ENCODE assay signal across 8 mouse cellular contexts in the genomic region with DNA sequence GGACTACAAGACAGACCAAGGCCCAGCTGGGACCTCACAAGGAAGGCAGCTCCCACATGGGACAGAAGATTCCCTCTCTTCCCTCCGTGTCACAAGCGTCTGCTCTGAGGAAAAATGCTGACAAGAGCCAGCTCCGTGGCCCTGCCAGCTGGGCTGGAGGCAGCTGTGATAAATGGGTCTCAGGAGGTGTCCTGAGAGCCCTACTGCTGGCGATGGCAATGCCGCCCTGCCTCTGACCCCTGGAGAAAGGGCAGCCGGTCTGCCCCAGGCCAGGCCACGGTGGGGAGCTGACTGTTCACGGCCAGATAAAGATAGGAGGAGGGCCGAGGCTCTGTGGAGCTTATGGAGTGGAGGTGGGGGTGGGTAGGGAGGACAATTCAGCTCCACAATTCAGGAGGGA.
A peak's percentile ranks its signal among the peaks of the same experiment; 100 is the strongest.
DNase-seq lines count a peak whose midpoint lies in the region; ATAC-seq and TF ChIP-seq lines count a peak whose summit lies in the region.

No protein-coding gene starts in this region.

- H3K36me3 ChIP-seq in liver, embryonic 16.5 days (ENCODE audit: control insufficient read depth, insufficient read depth) = no peaks in the 10 kb centered on the region
- H3K36me3 ChIP-seq in liver, postnatal 0 days (replicated peaks; ENCODE audit: insufficient read depth, low read length) = no peaks in the 10 kb centered on the region
- no peaks in the 10 kb centered on the region for H3K36me3 ChIP-seq in embryonic facial prominence, embryonic 10.5 days (replicated peaks)
- no peaks in the 10 kb centered on the region for H3K36me3 ChIP-seq in neural tube, embryonic 13.5 days

- ATAC-seq in liver, embryonic 16.5 days (ENCODE audit: low read depth) = no peak
- no peak for ATAC-seq in liver, postnatal 0 days
- no peak for ATAC-seq in neural tube, embryonic 13.5 days (ENCODE audit: low read depth)

- WGBS in liver, embryonic 16.5 days (ENCODE audit: insufficient replicate concordance) = 24% methylated on average over 9 of the region's 9 CpGs
- WGBS in liver, postnatal 0 days (ENCODE audit: insufficient replicate concordance) = 44% methylated on average over 9 of the region's 9 CpGs
- 4% methylated on average over 9 of the region's 9 CpGs for WGBS in embryonic facial prominence, embryonic 10.5 days
- 3% methylated on average over 9 of the region's 9 CpGs for WGBS in neural tube, embryonic 13.5 days

- H3K4me2 ChIP-seq in liver, embryonic 16.5 days (ENCODE audit: low read depth, low read length) = no peak overlapping the region
- H3K4me2 ChIP-seq in liver, postnatal 0 days (ENCODE audit: low read depth, low read length) = no peak overlapping the region
- H3K4me2 ChIP-seq in neural tube, embryonic 13.5 days = no peak overlapping the region

- intact Hi-C loops in heart, postnatal 10 days (cut with DNase I) = no loop called here

- H3K27me3 ChIP-seq in liver, embryonic 16.5 days (ENCODE audit: control insufficient read depth, insufficient read depth, low read depth, low read length) = no peaks in the 10 kb centered on the region
- no peaks in the 10 kb centered on the region for H3K27me3 ChIP-seq in liver, postnatal 0 days (ENCODE audit: insufficient read depth, low read length)
- H3K27me3 ChIP-seq in embryonic facial prominence, embryonic 10.5 days (replicated peaks; ENCODE audit: low read depth, poor library complexity, severe bottlenecking) = peaks cover 53% of the 10 kb centered on the region
- no peaks in the 10 kb centered on the region for H3K27me3 ChIP-seq in neural tube, embryonic 13.5 days

- DNase-seq in liver, postnatal 0 days = no peak
- DNase-seq in embryonic facial prominence, embryonic 10.5 days (ENCODE audit: low spot score) = peak; percentile 48
- peak; percentile 54 to 57 for DNase-seq in heart, postnatal 10 days
- DNase-seq in spleen, postnatal 14 days (ENCODE audit: low spot score in 2 of 2) = no peak
- no peak for DNase-seq in urinary bladder, postnatal 25 days (ENCODE audit: low spot score)
- DNase-seq in layer of hippocampus, postnatal 36 days = no peak

- H3K4me3 ChIP-seq in liver, embryonic 16.5 days (ENCODE audit: low read depth, low read length) = no peak overlapping the region
- H3K4me3 ChIP-seq in liver, postnatal 0 days (ENCODE audit: low read depth, low read length) = no peak overlapping the region
- peak overlapping the region; percentile 17; the same call in 1 of the 2 replicates for H3K4me3 ChIP-seq in embryonic facial prominence, embryonic 10.5 days
- no peak overlapping the region for H3K4me3 ChIP-seq in neural tube, embryonic 13.5 days

- no peaks in the 10 kb centered on the region for H3K9me3 ChIP-seq in liver, embryonic 16.5 days (replicated peaks; ENCODE audit: control insufficient read depth, low read length)
- H3K9me3 ChIP-seq in liver, postnatal 0 days (ENCODE audit: low read length) = no peaks in the 10 kb centered on the region
- H3K9me3 ChIP-seq in embryonic facial prominence, embryonic 10.5 days = no peaks in the 10 kb centered on the region
- H3K9me3 ChIP-seq in neural tube, embryonic 13.5 days = no peaks in the 10 kb centered on the region

- H3K4me1 ChIP-seq in liver, embryonic 16.5 days (ENCODE audit: control insufficient read depth, low read depth, low read length) = peaks cover 51% of the 10 kb centered on the region
- peaks cover 28% of the 10 kb centered on the region for H3K4me1 ChIP-seq in liver, postnatal 0 days (ENCODE audit: insufficient read depth)
- peaks cover 100% of the 10 kb centered on the region for H3K4me1 ChIP-seq in embryonic facial prominence, embryonic 10.5 days
- H3K4me1 ChIP-seq in neural tube, embryonic 13.5 days (replicated peaks) = peaks cover 100% of the 10 kb centered on the region

- no peak for TF ChIP-seq EP300 in liver, postnatal 0 days (IDR thresholded peaks at IDR 0.05; ENCODE audit: low read depth)

- H3K27ac ChIP-seq in liver, embryonic 16.5 days (ENCODE audit: low read length) = no peak overlapping the region
- no peak overlapping the region for H3K27ac ChIP-seq in liver, postnatal 0 days (ENCODE audit: low read depth)
- H3K27ac ChIP-seq in embryonic facial prominence, embryonic 10.5 days (replicated peaks) = peak overlapping the region; percentile 75
- H3K27ac ChIP-seq in neural tube, embryonic 13.5 days (replicated peaks) = peak overlapping the region; percentile 87

- peak overlapping the region; percentile 15; the same call in 1 of the 2 replicates for H3K9ac ChIP-seq in liver, embryonic 16.5 days (ENCODE audit: low read depth, low read length)
- H3K9ac ChIP-seq in liver, postnatal 0 days (replicated peaks) = no peak overlapping the region
- peak overlapping the region; percentile 50 for H3K9ac ChIP-seq in neural tube, embryonic 13.5 days

- TF ChIP-seq CTCF in liver, postnatal 0 days (IDR thresholded peaks at IDR 0.05; ENCODE audit: low read depth) = no peak

Comparison
In these comparisons a context has a peak if more than half of its experiments do, and no peak if none do; other contexts are left out.
1. H3K27ac ChIP-seq: peak in embryonic facial prominence, embryonic 10.5 days (single experiment) and neural tube, embryonic 13.5 days (single experiment); none in liver, embryonic 16.5 days (single experiment) and liver, postnatal 0 days (single experiment).
2. DNase-seq: peak in embryonic facial prominence, embryonic 10.5 days (single experiment) and heart, postnatal 10 days (2 of 2); none in liver, postnatal 0 days (single experiment), spleen, postnatal 14 days (0 of 2), urinary bladder, postnatal 25 days (single experiment) and layer of hippocampus, postnatal 36 days (0 of 2).